Mouse (Mus musculus) heart, adult 2 months (tissue): ENCODE data around the gene Itgb6.

Experiments used
- CTCF ChIP-seq: fragments of 200-600 bp; IDR thresholded peaks from 2 replicates; pipeline ENCODE4 v1.8.1; 2022; ENCODE audit warnings: antibody characterized with exemption, mild to moderate bottlenecking, moderate library complexity
- EP300 ChIP-seq: fragments of 200-500 bp; IDR thresholded peaks from 2 replicates; pipeline ENCODE4 v1.6.1; 2011; ENCODE audit warnings: low read depth, low read length, control low read depth; ENCODE audit not compliant: insufficient read depth
- POLR2A ChIP-seq: fragments of 200-500 bp; IDR thresholded peaks from 2 replicates; pipeline ENCODE4 v1.6.1; 2011; ENCODE audit warnings: mild to moderate bottlenecking, low read depth, low read length, control low read depth; ENCODE audit not compliant: insufficient read depth

DNA sequence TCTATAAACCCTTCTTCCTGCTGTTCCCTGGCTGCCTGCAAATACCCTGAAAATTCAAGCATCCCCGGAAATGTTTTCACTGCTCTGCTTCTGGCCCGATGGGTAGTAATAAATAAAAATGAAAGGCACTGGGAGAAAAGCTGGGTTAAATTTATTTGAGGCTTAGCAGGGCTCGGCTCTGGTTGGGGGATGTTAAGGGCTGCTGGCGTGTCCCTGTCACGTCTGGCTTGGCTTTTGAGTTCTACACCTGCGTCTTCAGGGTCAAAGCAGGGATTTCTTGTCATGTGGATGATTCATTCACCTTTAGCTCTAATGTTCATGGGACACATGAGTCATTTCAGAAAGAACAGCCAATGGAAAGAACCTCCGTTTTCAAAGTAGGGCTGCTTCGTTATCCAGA, 26.7 kb downstream of the Itgb6 start:
- TF ChIP-seq CTCF (no peak), POLR2A (no peak), EP300 (no peak)
